Mouse (Mus musculus) heart, postnatal 0 days (tissue): ENCODE measurements around the gene Faap20.

Source experiments
- CTCF ChIP-seq: IDR thresholded peaks from 2 replicates; pipeline ENCODE4 v1.5.1; 2016; ENCODE audit warnings: antibody characterized with exemption, control low read depth, low read depth
- EP300 ChIP-seq: IDR thresholded peaks from 2 replicates; pipeline ENCODE4 v1.6.1; 2016; ENCODE audit warnings: antibody characterized with exemption, low read depth

- TF ChIP-seq CTCF = no peak
- no peak for TF ChIP-seq EP300
Measured at GRCm38 (mm10) chr4:155214188-155214587, 35.4 kb upstream of the Faap20 start.
